Mouse (Mus musculus): Measurements from ENCODE around the gene Apbb2. TPM values are rescaled to one million over a fixed set of nuclear protein-coding genes. Genes with fewer than 3 reads are reported as not detected.

Apbb2 gene
- polyA plus RNA-seq, 1 experiment from 2014 or later: 34.0 TPM

DNA sequence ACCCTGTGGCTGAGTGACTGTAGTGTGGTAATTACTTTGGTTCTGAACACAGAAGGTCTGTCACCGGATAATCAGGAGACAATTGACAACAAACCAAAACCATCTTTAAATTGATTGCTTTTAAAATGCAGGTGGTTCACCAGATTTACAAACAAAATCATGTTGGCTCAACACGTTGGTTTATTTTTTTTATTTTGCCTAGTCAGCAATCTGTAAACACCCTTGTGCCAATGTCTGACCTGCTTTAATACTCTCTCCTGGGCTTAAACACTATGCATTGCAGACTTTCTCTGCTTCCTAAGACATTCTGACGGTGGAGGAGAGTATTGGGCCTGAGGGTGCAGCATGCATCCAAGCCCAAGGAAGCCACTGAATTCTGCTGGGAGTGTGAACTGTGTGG lies 22.3 kb downstream of the Apbb2 start:
- no peak overlapping the region for H3K4me3 ChIP-seq (ENCODE audit: low read depth, low read length)
- H3K4me1 ChIP-seq (ENCODE audit: control insufficient read depth, insufficient read depth, low read length): no peaks in the 10 kb centered on the region
- ATAC-seq (ENCODE audit: low FRiP score) (no peak), DNase-seq (ENCODE audit: low spot score, missing footprints) (no peak)
- H3K4me2 ChIP-seq: no peak overlapping the region
- H3K9ac ChIP-seq (ENCODE audit: low read length): no peak overlapping the region
- H3K36me3 ChIP-seq (ENCODE audit: control insufficient read depth, insufficient read depth, low read length): no peaks in the 10 kb centered on the region
- no peaks in the 10 kb centered on the region for H3K9me3 ChIP-seq (ENCODE audit: control insufficient read depth, low read length)
- 76% methylated on average over 3 of the region's 3 CpGs for WGBS
- no peaks in the 10 kb centered on the region for H3K27me3 ChIP-seq (ENCODE audit: control insufficient read depth, insufficient read depth, low read length)
- H3K27ac ChIP-seq (ENCODE audit: low read depth, low read length): no peak overlapping the region

GRCm38 (mm10) chr5:66594881-66595280 lies 23.7 kb downstream of the Apbb2 start:
- no peak overlapping the region for H3K4me2 ChIP-seq
- WGBS: 87% methylated on average over 14 of the region's 14 CpGs
- H3K36me3 ChIP-seq (ENCODE audit: control insufficient read depth, insufficient read depth, low read length): no peaks in the 10 kb centered on the region
- H3K4me1 ChIP-seq (ENCODE audit: control insufficient read depth, insufficient read depth, low read length): no peaks in the 10 kb centered on the region
- H3K9ac ChIP-seq (ENCODE audit: low read length): no peak overlapping the region
- no peak for ATAC-seq (ENCODE audit: low FRiP score)
- H3K27ac ChIP-seq (ENCODE audit: low read depth, low read length): no peak overlapping the region
- no peaks in the 10 kb centered on the region for H3K27me3 ChIP-seq (ENCODE audit: control insufficient read depth, insufficient read depth, low read length)
- DNase-seq (ENCODE audit: low spot score, missing footprints): no peak
- no peak overlapping the region for H3K4me3 ChIP-seq (ENCODE audit: low read depth, low read length)
- H3K9me3 ChIP-seq (ENCODE audit: control insufficient read depth, low read length): no peaks in the 10 kb centered on the region

GRCm38 (mm10) chr5:66586236-66586745 lies 32.3 kb downstream of the Apbb2 start:
- H3K27me3 ChIP-seq (ENCODE audit: control insufficient read depth, insufficient read depth, low read length): no peaks in the 10 kb centered on the region
- no peak overlapping the region for H3K27ac ChIP-seq (ENCODE audit: low read depth, low read length)
- H3K36me3 ChIP-seq (ENCODE audit: control insufficient read depth, insufficient read depth, low read length): no peaks in the 10 kb centered on the region
- no peaks in the 10 kb centered on the region; the same call in 1 of the 2 replicates for H3K9me3 ChIP-seq (ENCODE audit: control insufficient read depth, low read length)
- no peak overlapping the region for H3K4me3 ChIP-seq (ENCODE audit: low read depth, low read length)
- ATAC-seq (ENCODE audit: low FRiP score) (no peak), DNase-seq (ENCODE audit: low spot score, missing footprints) (no peak)
- no peaks in the 10 kb centered on the region for H3K4me1 ChIP-seq (ENCODE audit: control insufficient read depth, insufficient read depth, low read length)
- no peak overlapping the region for H3K9ac ChIP-seq (ENCODE audit: low read length)
- 93% methylated on average over 6 of the region's 6 CpGs for WGBS
- H3K4me2 ChIP-seq: no peak overlapping the region

GRCm38 (mm10) chr5:66583019-66583406 lies 35.6 kb downstream of the Apbb2 start:
- ATAC-seq (ENCODE audit: low FRiP score): no peak
- Histone ChIP-seq H3K9me3 (ENCODE audit: control insufficient read depth, low read length) (no peaks in the 10 kb centered on the region; the same call in 1 of the 2 replicates), H3K4me3 (ENCODE audit: low read depth, low read length) (no peak overlapping the region), H3K27ac (ENCODE audit: low read depth, low read length) (no peak overlapping the region), H3K36me3 (ENCODE audit: control insufficient read depth, insufficient read depth, low read length) (no peaks in the 10 kb centered on the region), H3K4me2 (no peak overlapping the region), H3K27me3 (ENCODE audit: control insufficient read depth, insufficient read depth, low read length) (no peaks in the 10 kb centered on the region), H3K4me1 (ENCODE audit: control insufficient read depth, insufficient read depth, low read length) (no peaks in the 10 kb centered on the region), H3K9ac (ENCODE audit: low read length) (no peak overlapping the region)
- WGBS: 82% methylated on average over 4 of the region's 4 CpGs
- DNase-seq (ENCODE audit: low spot score, missing footprints): no peak

DNA sequence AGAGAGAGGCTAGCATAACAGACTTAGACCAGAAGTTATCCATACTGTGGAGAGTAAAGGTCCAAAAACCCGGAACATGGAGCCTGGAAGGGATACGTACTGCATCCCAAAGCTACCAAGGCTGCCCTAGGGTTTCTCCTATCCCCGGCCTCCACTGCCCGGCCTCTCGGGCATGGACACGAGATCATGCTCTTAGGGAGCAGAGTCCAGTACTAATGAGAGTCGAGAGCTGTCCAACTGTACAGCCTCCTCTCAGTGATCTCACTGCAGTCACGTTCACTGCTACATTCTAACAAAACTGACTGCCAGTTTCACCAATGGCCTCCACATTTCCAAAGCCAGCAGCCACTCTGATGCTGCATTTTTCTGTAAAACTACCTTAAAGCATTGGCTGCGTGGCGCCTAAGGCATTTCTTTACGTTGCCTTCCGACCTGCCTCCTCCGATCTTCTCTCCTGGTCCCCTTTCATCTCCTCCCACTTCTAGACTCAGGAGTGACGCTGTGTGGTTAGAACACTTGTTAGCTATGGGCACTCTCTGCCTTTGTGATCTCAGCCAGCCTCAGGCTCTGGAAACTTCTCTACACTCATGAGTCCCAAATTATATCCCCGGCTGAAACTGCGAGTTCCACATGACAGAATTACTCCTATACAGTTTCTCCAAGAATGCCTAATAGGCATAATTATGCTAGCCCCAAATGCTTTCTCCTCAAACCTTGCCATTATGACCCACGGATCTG lies 36.1 kb downstream of the Apbb2 start:
- DNase-seq (ENCODE audit: low spot score, missing footprints) (no peak), ATAC-seq (ENCODE audit: low FRiP score) (no peak)
- H3K4me1 ChIP-seq (ENCODE audit: control insufficient read depth, insufficient read depth, low read length): no peaks in the 10 kb centered on the region
- no peaks in the 10 kb centered on the region; the same call in 1 of the 2 replicates for H3K9me3 ChIP-seq (ENCODE audit: control insufficient read depth, low read length)
- H3K4me3 ChIP-seq (ENCODE audit: low read depth, low read length): no peak overlapping the region
- 91% methylated on average over 17 of the region's 17 CpGs for WGBS
- H3K27me3 ChIP-seq (ENCODE audit: control insufficient read depth, insufficient read depth, low read length): no peaks in the 10 kb centered on the region
- H3K27ac ChIP-seq (ENCODE audit: low read depth, low read length): no peak overlapping the region
- no peak overlapping the region for H3K4me2 ChIP-seq
- no peak overlapping the region for H3K9ac ChIP-seq (ENCODE audit: low read length)
- H3K36me3 ChIP-seq (ENCODE audit: control insufficient read depth, insufficient read depth, low read length): no peaks in the 10 kb centered on the region

GRCm38 (mm10) chr5:66579066-66579465 lies 39.5 kb downstream of the Apbb2 start:
- ATAC-seq (ENCODE audit: low FRiP score) (no peak), DNase-seq (ENCODE audit: low spot score, missing footprints) (no peak)
- 82% methylated on average over 4 of the region's 4 CpGs for WGBS
- H3K9ac ChIP-seq (ENCODE audit: low read length): no peak overlapping the region
- H3K36me3 ChIP-seq (ENCODE audit: control insufficient read depth, insufficient read depth, low read length): no peaks in the 10 kb centered on the region
- no peak overlapping the region for H3K4me3 ChIP-seq (ENCODE audit: low read depth, low read length)
- no peaks in the 10 kb centered on the region for H3K27me3 ChIP-seq (ENCODE audit: control insufficient read depth, insufficient read depth, low read length)
- H3K4me1 ChIP-seq (ENCODE audit: control insufficient read depth, insufficient read depth, low read length): no peaks in the 10 kb centered on the region
- no peak overlapping the region for H3K4me2 ChIP-seq
- H3K9me3 ChIP-seq (ENCODE audit: control insufficient read depth, low read length): no peaks in the 10 kb centered on the region
- H3K27ac ChIP-seq (ENCODE audit: low read depth, low read length): no peak overlapping the region

- no peak overlapping the region for H3K4me3 ChIP-seq (ENCODE audit: low read depth, low read length)
Observed at GRCm38 (mm10) chr5:66576299-66576698, 42.3 kb downstream of the Apbb2 start.

GRCm38 (mm10) chr5:66575148-66575547 lies 43.4 kb downstream of the Apbb2 start:
- H3K9ac ChIP-seq (ENCODE audit: low read length): no peak overlapping the region
- no peak for ATAC-seq (ENCODE audit: low FRiP score)
- no peak overlapping the region for H3K4me2 ChIP-seq
- WGBS: 95% methylated on average over 13 of the region's 13 CpGs
- no peaks in the 10 kb centered on the region for H3K27me3 ChIP-seq (ENCODE audit: control insufficient read depth, insufficient read depth, low read length)
- DNase-seq (ENCODE audit: low spot score, missing footprints): no peak
- H3K9me3 ChIP-seq (ENCODE audit: control insufficient read depth, low read length): no peaks in the 10 kb centered on the region
- H3K27ac ChIP-seq (ENCODE audit: low read depth, low read length): no peak overlapping the region
- 0 out of 2 replicates have a peak, but pooled peaks cover 2% of the 10 kb centered on the region for H3K4me1 ChIP-seq (ENCODE audit: control insufficient read depth, insufficient read depth, low read length)
- no peaks in the 10 kb centered on the region for H3K36me3 ChIP-seq (ENCODE audit: control insufficient read depth, insufficient read depth, low read length)
- H3K4me3 ChIP-seq (ENCODE audit: low read depth, low read length): no peak overlapping the region

More at GRCm38 (mm10) chr5:66576299-66576698, 42.3 kb downstream of the Apbb2 start:
- H3K9me3 ChIP-seq (ENCODE audit: control insufficient read depth, low read length): no peaks in the 10 kb centered on the region
- 0 out of 2 replicates have a peak, but pooled peaks cover 2% of the 10 kb centered on the region for H3K4me1 ChIP-seq (ENCODE audit: control insufficient read depth, insufficient read depth, low read length)
- DNase-seq (ENCODE audit: low spot score, missing footprints) (no peak), ATAC-seq (ENCODE audit: low FRiP score) (no peak)
- WGBS: 79% methylated on average over 9 of the region's 9 CpGs
- H3K27me3 ChIP-seq (ENCODE audit: control insufficient read depth, insufficient read depth, low read length): no peaks in the 10 kb centered on the region
- H3K36me3 ChIP-seq (ENCODE audit: control insufficient read depth, insufficient read depth, low read length): no peaks in the 10 kb centered on the region
- no peak overlapping the region for H3K27ac ChIP-seq (ENCODE audit: low read depth, low read length)
- H3K4me2 ChIP-seq: no peak overlapping the region
- no peak overlapping the region for H3K9ac ChIP-seq (ENCODE audit: low read length)

DNA sequence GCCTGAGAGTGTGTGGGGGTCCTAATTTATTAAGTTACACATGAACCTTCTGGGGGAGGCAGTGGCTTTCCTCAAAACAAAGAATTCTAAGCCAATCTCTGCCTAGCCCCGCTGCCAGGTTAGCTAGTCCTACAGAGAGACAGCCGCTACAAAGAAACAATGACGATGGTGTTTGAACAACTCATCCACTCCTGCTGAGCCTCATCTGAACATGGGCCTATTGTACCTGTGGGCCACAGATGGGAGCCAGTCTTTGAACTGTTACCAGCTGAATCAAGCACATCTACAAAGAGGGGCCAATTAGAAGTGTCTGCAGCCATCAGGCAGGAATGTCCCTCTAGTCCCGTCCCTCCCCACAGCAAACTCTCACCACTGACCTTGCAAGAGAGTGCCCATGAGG lies 45.3 kb downstream of the Apbb2 start:
- Histone ChIP-seq H3K27ac (ENCODE audit: low read depth, low read length) (no peak overlapping the region), H3K36me3 (ENCODE audit: control insufficient read depth, insufficient read depth, low read length) (no peaks in the 10 kb centered on the region), H3K4me3 (ENCODE audit: low read depth, low read length) (no peak overlapping the region), H3K27me3 (ENCODE audit: control insufficient read depth, insufficient read depth, low read length) (no peaks in the 10 kb centered on the region), H3K4me1 (ENCODE audit: control insufficient read depth, insufficient read depth, low read length) (peaks cover 4% of the 10 kb centered on the region; the same call in 1 of the 2 replicates), H3K4me2 (no peak overlapping the region), H3K9me3 (ENCODE audit: control insufficient read depth, low read length) (no peaks in the 10 kb centered on the region), H3K9ac (ENCODE audit: low read length) (no peak overlapping the region)
- 17% methylated on average over 4 of the region's 4 CpGs for WGBS
- DNase-seq (ENCODE audit: low spot score, missing footprints) (no peak), ATAC-seq (ENCODE audit: low FRiP score) (no peak)

Measured in midbrain, embryonic 11.5 days (tissue).